8 mouse cellular contexts compared by ENCODE assay signal in the genomic region with DNA sequence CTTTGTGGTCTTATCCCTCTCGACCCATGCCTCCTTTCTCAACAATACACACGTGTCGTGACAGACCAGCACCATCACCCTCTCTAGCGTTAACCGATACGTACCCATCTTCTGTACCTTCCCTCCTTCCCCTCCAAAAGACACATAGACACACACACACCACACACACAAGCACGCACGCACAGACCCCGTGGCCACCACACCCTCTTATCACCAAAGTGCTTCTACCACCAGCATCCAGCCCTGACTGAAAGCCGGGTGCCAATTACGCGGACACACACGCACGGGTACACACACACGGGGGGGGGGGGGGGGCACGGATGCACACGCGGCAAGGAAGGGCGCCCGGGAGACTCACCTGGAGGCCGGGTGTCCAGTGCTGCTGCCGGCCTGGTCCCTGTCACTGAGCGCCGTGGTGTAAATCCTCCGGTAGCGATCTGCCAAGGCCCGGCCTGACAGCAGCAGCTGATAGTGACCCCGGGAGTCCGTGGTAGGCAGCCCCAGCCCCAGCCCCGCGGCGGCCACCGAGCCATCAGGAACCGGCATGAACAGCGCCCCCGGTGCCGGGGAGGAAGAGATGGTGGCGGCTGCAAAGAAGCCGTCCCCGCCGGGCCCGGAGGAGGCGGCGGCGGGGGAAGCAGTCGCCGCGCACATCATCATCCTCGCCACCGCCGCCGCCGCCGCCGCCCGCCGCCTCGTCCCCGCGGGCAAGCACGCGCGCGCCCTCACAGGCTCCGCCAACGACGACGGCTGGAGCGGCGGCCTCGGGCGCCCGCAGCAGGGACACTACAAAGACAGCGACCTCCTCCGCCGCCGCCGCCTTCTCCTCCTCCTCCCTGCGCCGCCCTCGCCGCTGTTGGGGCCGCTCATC. TPM values are rescaled to one million over a fixed set of nuclear protein-coding genes. Genes with fewer than 3 reads are reported as not detected.
DNase-seq lines count a peak whose midpoint lies in the region; ATAC-seq and TF ChIP-seq lines count a peak whose summit lies in the region.

No protein-coding gene starts in this region.

- TF ChIP-seq POLR2A in kidney, adult 2 months (IDR thresholded peaks at IDR 0.05; ENCODE audit: low read depth, low read length), result no peak

- H3K9ac ChIP-seq in hindbrain, embryonic 16.5 days (ENCODE audit: low read depth, low read length), result peak overlapping the region; percentile 92

- under 1% methylated on average over 54 of the region's 83 CpGs for WGBS in kidney, adult 2 months
- under 1% methylated on average over 47 of the region's 83 CpGs for WGBS in hindbrain, embryonic 16.5 days

- H3K9me3 ChIP-seq in hindbrain, embryonic 16.5 days (ENCODE audit: control insufficient read depth, low read length), result no peaks in the 10 kb centered on the region

- no peaks in the 10 kb centered on the region for H3K27me3 ChIP-seq in kidney, adult 2 months (replicated peaks; ENCODE audit: control insufficient read depth, insufficient read depth, low read length)
- H3K27me3 ChIP-seq in hindbrain, embryonic 16.5 days (replicated peaks; ENCODE audit: control insufficient read depth, insufficient read depth, low read length), result no peaks in the 10 kb centered on the region

- DNase-seq in kidney, adult 2 months, result peak; percentile 56
- no peak for DNase-seq in kidney, postnatal 14 days
- peak; percentile 52 for DNase-seq in c-Kit-positive CD71-positive TER-119-positive erythroid progenitor cells, embryonic 14.5 days (ENCODE audit: low spot score)
- DNase-seq in left cerebral cortex, postnatal 25 days (ENCODE audit: low spot score in 2 of 2), result peak; percentile 41 to 44
- peak; percentile 65 to 76 for DNase-seq in spleen, postnatal 10 days (ENCODE audit: low spot score in 2 of 2)

- H3K4me1 ChIP-seq in kidney, adult 2 months (ENCODE audit: control insufficient read depth, insufficient read depth, low read length), result peaks cover 5% of the 10 kb centered on the region; the same call in 1 of the 2 replicates
- peaks cover 25% of the 10 kb centered on the region for H3K4me1 ChIP-seq in hindbrain, embryonic 16.5 days (ENCODE audit: control insufficient read depth, insufficient read depth, low read depth, low read length)

- intact Hi-C loops in left cerebral cortex, postnatal 25 days (cut with DNase I), result loop anchor here (10.0 kb wide), 1 partner anchor 309 kb away; the partner anchor contains the start of gene Slain1

- peak overlapping the region; percentile 93 for H3K4me3 ChIP-seq in kidney, adult 2 months (ENCODE audit: insufficient read depth, low read depth, low read length)
- peak overlapping the region; percentile 85 for H3K4me3 ChIP-seq in hindbrain, embryonic 16.5 days (ENCODE audit: low read length)

- H3K4me2 ChIP-seq in hindbrain, embryonic 16.5 days (ENCODE audit: low read length), result peak overlapping the region; percentile 59

- peak overlapping the region; percentile 57 for H3K27ac ChIP-seq in kidney, adult 2 months (ENCODE audit: insufficient read depth, low read depth, low read length)
- peak overlapping the region; percentile 98 for H3K27ac ChIP-seq in hindbrain, embryonic 16.5 days (ENCODE audit: low read depth, low read length)

- ATAC-seq in frontal cortex, adult (ENCODE audit: low TSS enrichment), result peak; percentile 35
- ATAC-seq in hindbrain, embryonic 16.5 days, result peak; percentile 41
- ATAC-seq in megakaryocyte-erythroid progenitor cell, adult 5-6 weeks (replicated peaks; ENCODE audit: low FRiP score, low TSS enrichment, poor library complexity, severe bottlenecking), result peak; percentile 19

- TF ChIP-seq CTCF in kidney, adult 2 months (conservative IDR thresholded peaks at IDR 0.05; ENCODE audit: insufficient read depth, insufficient read length, low read depth, low read length), result no peak

- no peaks in the 10 kb centered on the region for H3K36me3 ChIP-seq in kidney, adult 2 months (ENCODE audit: control insufficient read depth, insufficient read depth, low read length)
- no peaks in the 10 kb centered on the region for H3K36me3 ChIP-seq in hindbrain, embryonic 16.5 days (ENCODE audit: control insufficient read depth, insufficient read depth, low read length)

RNA-seq across cellular contexts. Expression of gene Mycbp2, which starts 0.5 kb away (rescaled TPM):
- polyA plus RNA-seq in kidney, adult 2 months (2012; rRNA removed), result 15.3 and 17.8 TPM in 2 replicates
- polyA plus RNA-seq in hindbrain, embryonic 16.5 days (2015; fragmentation: Nextera tagmentation; extraction: Ambion mirVana), result 54.3 and 60.0 TPM in 2 replicates
- 100 to 1,000 TPM; 154 to 162 TPM for total RNA-seq in left cerebral cortex, postnatal 25 days (2021)
- total RNA-seq in megakaryocyte-erythroid progenitor cell, adult 5-6 weeks (2014; fragmentation: Nextera tagmentation), result 44.5 and 50.3 TPM in 2 replicates
- 37.9 and 48.3 TPM in 2 replicates for total RNA-seq in megakaryocyte-erythroid progenitor cell, adult 5-6 weeks (2017)
